Mouse (Mus musculus) frontal cortex, adult 2 months (tissue): Measurements from ENCODE around the gene Pacs2. TPM values are rescaled to one million over a fixed set of nuclear protein-coding genes. Genes with fewer than 3 reads are reported as not detected.

Experiments
- DNase-seq, 2 experiments: peaks; one replicate each; pipeline ENCODE4 v3.0.0; 2022; ENCODE audit warnings: low spot score in 1 of 2; ENCODE audit errors: extremely low spot score in 1 of 2
- polyA plus RNA-seq: library from polyadenylated mRNA; depleted of rRNA; stranded (reverse); fragments of >200 nt; gene quantifications from 2 replicates; pipeline ENCODE4 v1.2.3, GENCODE M21; 2012

Gene Pacs2
- polyA plus RNA-seq, 1 experiment: 70.3 TPM

- DNase-seq: peak; percentile 79 to 91
Observed at GRCm38 (mm10) chr12:113074329-113075062, 60.2 kb downstream of the Pacs2 start, which contains the start of gene Tex22. Gene Tex22 (plus strand): TSS chr12:113074502.

GRCm38 (mm10) chr12:113075063-113075454 is 60.8 kb downstream of the Pacs2 start:
- DNase-seq: peak; percentile 69 to 91

GRCm38 (mm10) chr12:113075486-113075885 is 61.2 kb downstream of the Pacs2 start:
- DNase-seq: no peak

GRCm38 (mm10) chr12:113087276-113087675 is 73.0 kb downstream of the Pacs2 start:
- DNase-seq: no peak

GRCm38 (mm10) chr12:113088026-113088425 is 73.7 kb downstream of the Pacs2 start:
- no peak for DNase-seq

- no peak for DNase-seq
Observed at GRCm38 (mm10) chr12:113089107-113089506, 74.8 kb downstream of the Pacs2 start.

- DNase-seq: no peak
Observed at GRCm38 (mm10) chr12:113090053-113090452, 75.7 kb downstream of the Pacs2 start.

GRCm38 (mm10) chr12:113097040-113097439 is 82.7 kb downstream of the Pacs2 start:
- DNase-seq: no peak

GRCm38 (mm10) chr12:113097749-113098281 is 83.5 kb downstream of the Pacs2 start, which contains the start of gene Mta1:
Gene Mta1 (plus strand): TSS chr12:113098278.
- no peak for DNase-seq

GRCm38 (mm10) chr12:113098530-113099151 is 84.3 kb downstream of the Pacs2 start:
- no peak for DNase-seq

GRCm38 (mm10) chr12:113099470-113100237 is 85.3 kb downstream of the Pacs2 start:
- DNase-seq: no peak

- no peak for DNase-seq
Observed at GRCm38 (mm10) chr12:113100448-113101076, 86.3 kb downstream of the Pacs2 start.

GRCm38 (mm10) chr12:113101251-113101960 is 87.1 kb downstream of the Pacs2 start:
- DNase-seq: no peak

GRCm38 (mm10) chr12:113102461-113102860 is 88.2 kb downstream of the Pacs2 start:
- peak in 1 of 2 experiments; percentile 61 for DNase-seq

- no peak for DNase-seq
Observed at GRCm38 (mm10) chr12:113103846-113104451, 89.6 kb downstream of the Pacs2 start.

- peak in 1 of 2 experiments; percentile 38 for DNase-seq
Observed at GRCm38 (mm10) chr12:113106386-113106785, 92.1 kb downstream of the Pacs2 start.

- DNase-seq: no peak
Observed at GRCm38 (mm10) chr12:113107431-113108124, 93.3 kb downstream of the Pacs2 start.

GRCm38 (mm10) chr12:113108528-113109283 is 94.4 kb downstream of the Pacs2 start:
- DNase-seq: no peak
